Mouse (Mus musculus): Measurements from ENCODE around the gene Slc38a9. TPM values are rescaled to one million over a fixed set of nuclear protein-coding genes. Genes with fewer than 3 reads are reported as not detected.
"Not testable (repeated sequence)": the region's sequence is repeated elsewhere in the genome, so short reads cannot be mapped to it uniquely, and the experiment has no call there.

The Slc38a9 gene
- polyA plus RNA-seq, 1 experiment from 2014 or later: 26.1 TPM

DNA sequence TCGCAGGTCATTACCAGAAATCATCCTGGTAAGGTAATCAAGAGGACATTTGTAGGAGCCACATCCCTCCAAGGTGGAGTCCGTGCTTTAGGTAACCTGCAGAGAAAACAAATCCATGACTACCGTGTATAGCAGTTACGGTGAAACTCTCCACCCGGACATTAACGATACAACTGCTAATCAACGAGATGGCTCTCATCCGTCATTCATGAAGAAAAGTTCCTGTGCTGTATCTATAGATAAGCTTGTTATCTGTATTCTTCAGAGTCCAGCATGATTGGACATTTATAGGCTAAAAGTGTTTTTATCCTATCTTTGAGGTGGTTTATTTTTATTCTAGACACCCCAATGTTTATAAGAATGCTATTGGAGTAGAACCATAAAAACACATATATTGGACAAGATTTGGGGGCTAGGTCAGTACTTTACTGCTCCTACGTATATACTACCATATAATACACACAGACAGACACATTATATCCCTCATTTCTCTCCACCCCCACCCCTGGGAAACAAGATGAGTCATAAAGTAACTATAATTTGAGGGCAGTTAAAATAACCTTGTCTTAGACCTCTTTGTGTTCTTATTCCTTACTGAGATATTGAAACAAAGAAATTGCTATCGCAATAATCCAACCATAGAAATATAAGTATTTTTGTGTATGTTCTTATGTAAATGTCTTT is 32.5 kb downstream of the Slc38a9 start:
- Histone ChIP-seq H3K27ac (replicated peaks) (no peak overlapping the region), H3K4me2 (no peak overlapping the region), H3K9me3 (no peaks in the 10 kb centered on the region), H3K9ac (no peak overlapping the region), H3K4me1 (replicated peaks) (no peaks in the 10 kb centered on the region), H3K27me3 (no peaks in the 10 kb centered on the region), H3K4me3 (no peak overlapping the region), H3K36me3 (peaks cover 29% of the 10 kb centered on the region)
- WGBS: 92% methylated on average over 10 of the region's 10 CpGs
- ATAC-seq (ENCODE audit: low read depth): no peak

DNA sequence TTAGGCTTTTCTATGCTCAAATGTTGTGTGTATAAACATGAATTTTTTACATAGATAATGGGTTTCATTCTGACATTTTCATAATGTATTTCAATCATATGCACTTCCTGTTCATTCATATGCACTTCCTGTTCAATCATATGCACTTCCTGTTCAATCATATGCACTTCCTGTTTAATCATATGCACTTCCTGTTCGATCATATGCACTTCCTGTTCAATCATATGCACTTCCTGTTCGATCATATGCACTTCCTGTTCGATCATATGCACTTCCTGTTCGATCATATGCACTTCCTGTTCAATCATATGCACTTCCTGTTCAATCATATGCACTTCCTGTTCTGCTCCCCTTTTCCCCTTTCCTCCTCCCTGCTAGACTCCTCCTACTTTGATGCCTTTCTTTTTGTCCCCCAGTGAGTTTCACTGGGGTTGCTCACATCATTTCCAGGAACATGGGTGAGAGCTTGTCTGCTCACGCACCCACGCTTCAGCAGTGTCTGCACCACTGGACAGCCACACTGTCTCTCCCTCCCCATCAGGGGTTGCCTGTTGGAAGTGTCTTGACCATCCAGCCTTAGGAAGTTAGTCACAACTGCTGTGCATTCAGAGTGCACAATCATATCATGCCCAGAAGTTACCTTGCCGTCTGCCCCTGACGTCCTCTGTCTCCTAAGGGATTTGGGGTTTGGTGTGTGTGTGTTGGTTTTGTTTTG is 35.1 kb downstream of the Slc38a9 start:
- H3K9ac ChIP-seq: no peak overlapping the region
- H3K36me3 ChIP-seq: peaks cover 47% of the 10 kb centered on the region
- ATAC-seq (ENCODE audit: low read depth): no peak
- H3K4me2 ChIP-seq: no peak overlapping the region
- no peaks in the 10 kb centered on the region for H3K9me3 ChIP-seq
- WGBS: 96% methylated on average over 8 of the region's 8 CpGs
- H3K4me3 ChIP-seq: no peak overlapping the region
- H3K27ac ChIP-seq (replicated peaks): no peak overlapping the region
- no peaks in the 10 kb centered on the region for H3K4me1 ChIP-seq (replicated peaks)
- H3K27me3 ChIP-seq: no peaks in the 10 kb centered on the region

DNA sequence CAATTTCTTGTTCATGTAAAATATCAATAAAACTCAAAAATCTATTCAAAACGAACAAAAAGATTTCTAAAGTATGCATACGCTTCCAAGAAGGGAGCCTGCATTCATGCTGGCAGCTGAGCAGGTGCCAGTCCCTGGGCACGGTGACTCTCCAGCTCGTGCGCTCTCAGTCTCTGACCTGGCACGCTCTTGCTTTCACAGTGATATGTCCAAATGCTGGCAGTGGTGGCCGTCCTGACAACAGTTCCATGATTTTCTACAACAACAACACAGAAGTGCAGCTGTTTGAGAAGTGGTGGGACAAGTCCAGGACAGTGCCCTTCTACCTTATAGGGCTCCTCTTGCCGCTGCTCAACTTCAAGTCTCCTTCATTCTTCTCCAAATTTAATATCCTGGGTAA is 40.7 kb downstream of the Slc38a9 start:
- ATAC-seq (ENCODE audit: low read depth): no peak

DNA sequence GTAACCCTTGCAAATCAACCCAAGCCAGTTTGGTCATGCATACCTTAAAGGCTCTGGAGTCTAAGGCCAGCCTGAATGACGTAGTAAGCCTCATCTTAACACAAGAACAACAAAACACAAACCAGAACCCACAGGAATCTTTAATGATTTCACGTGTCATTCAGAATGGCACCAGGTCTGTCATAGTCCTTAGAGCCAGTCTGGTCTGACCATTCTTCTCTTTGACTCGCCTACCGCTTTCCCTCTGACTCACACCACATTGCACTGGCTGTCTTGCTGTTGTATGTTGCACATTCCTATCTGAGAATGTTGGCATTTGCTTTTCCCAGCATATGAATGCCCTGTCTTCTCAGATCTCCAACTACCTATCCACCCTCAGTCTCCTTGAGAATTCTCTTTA is 45.8 kb downstream of the Slc38a9 start:
- WGBS: 93% methylated on average over 4 of the region's 4 CpGs

More for the DNA sequence above, 40.7 kb downstream of the Slc38a9 start:
- H3K4me2 ChIP-seq: no peak overlapping the region
- no peaks in the 10 kb centered on the region for H3K9me3 ChIP-seq
- 93% methylated on average over 8 of the region's 8 CpGs for WGBS
- no peaks in the 10 kb centered on the region for H3K4me1 ChIP-seq (replicated peaks)
- no peak overlapping the region for H3K9ac ChIP-seq
- H3K27me3 ChIP-seq: no peaks in the 10 kb centered on the region
- no peak overlapping the region for H3K27ac ChIP-seq (replicated peaks)
- peaks cover 61% of the 10 kb centered on the region for H3K36me3 ChIP-seq
- H3K4me3 ChIP-seq: no peak overlapping the region

DNA sequence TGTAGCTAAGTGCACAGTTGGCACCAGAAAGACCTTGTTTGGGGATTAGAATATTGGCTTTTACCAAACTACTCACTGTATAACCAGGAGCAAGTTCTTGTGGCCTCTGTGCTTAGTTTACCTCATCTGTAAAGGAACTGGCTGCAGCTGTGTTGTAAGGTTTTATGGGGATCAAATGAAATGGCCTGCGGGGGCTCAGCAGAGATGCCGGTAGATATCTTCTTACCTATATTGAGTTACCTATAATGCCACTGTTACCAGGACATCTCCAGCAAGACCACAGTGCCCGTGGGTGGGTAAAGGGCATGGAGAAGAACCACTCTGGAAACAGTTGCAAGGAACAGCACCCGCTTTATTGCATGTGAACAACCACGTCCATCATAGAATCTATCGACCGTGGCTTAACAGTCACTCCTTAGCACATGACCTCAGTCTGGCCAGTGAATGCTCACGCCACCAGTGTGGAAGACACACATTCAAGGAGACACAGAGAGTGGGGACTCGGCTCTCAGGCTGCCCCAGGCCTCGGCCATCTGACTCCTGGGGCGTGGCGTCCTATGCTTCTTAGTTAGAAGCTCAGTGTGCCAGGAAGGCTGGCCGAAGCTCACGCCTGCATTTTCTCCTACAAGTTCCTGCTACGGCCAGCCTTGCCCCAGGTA is 59.7 kb downstream of the Slc38a9 start:
- Histone ChIP-seq H3K4me3 (no peak overlapping the region), H3K9ac (no peak overlapping the region), H3K27ac (replicated peaks) (no peak overlapping the region), H3K4me1 (replicated peaks) (peaks cover 9% of the 10 kb centered on the region; the same call in 1 of the 2 replicates), H3K9me3 (no peaks in the 10 kb centered on the region), H3K4me2 (no peak overlapping the region), H3K36me3 (peaks cover 16% of the 10 kb centered on the region), H3K27me3 (no peaks in the 10 kb centered on the region)
- ATAC-seq (ENCODE audit: low read depth): no peak
- 92% methylated on average over 15 of the region's 15 CpGs for WGBS

More for the DNA sequence above, 45.8 kb downstream of the Slc38a9 start:
- H3K9me3 ChIP-seq: no peaks in the 10 kb centered on the region
- no peaks in the 10 kb centered on the region for H3K4me1 ChIP-seq (replicated peaks)
- peaks cover 36% of the 10 kb centered on the region for H3K36me3 ChIP-seq
- no peak for ATAC-seq (ENCODE audit: low read depth)
- H3K4me2 ChIP-seq: no peak overlapping the region
- H3K27me3 ChIP-seq: no peaks in the 10 kb centered on the region
- no peak overlapping the region for H3K9ac ChIP-seq
- no peak overlapping the region for H3K4me3 ChIP-seq
- no peak overlapping the region for H3K27ac ChIP-seq (replicated peaks)

DNA sequence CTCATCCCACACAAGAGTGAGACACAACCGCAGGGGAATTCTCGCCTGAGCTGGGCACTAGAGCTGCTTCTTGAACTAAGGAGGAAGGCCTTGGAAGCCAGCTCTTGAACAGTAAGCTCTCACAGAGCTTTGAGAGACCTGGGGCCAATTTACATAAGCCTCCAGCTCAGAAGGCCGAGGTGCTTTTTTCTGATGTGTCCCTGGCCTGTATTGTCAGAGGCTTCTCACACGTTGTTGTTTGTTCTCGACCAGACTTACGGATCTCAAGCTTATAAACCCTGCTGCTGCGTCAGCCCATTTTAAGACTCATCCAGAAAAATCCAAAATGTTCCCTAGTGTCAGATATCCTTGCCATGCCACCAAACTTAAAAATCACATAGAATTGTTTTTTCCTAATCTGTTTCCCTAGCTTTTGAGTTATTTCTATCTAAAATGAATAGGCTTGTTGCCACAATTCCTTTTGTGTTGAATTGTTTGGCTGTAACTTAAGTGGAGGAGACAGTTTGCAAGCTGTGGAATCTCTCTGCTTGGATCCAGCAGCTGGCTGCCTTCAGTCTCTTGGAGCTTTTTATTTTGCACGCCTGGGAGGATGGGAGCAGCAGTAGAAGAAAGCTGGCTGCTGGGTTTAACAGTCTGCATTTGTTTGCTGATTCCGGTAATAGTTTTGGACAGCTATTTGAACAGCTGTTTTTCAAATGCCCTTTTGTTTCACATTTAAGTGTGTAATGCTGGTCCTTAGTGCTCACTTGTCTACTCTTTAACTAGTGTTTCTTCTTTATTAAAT is 61.6 kb downstream of the Slc38a9 start:
- no peak overlapping the region for H3K4me2 ChIP-seq
- H3K4me1 ChIP-seq (replicated peaks): peaks cover 9% of the 10 kb centered on the region; the same call in 1 of the 2 replicates
- ATAC-seq (ENCODE audit: low read depth): no peak
- no peak overlapping the region for H3K4me3 ChIP-seq
- no peak overlapping the region for H3K9ac ChIP-seq
- peaks cover 20% of the 10 kb centered on the region for H3K36me3 ChIP-seq
- H3K27ac ChIP-seq (replicated peaks): no peak overlapping the region
- WGBS: 42% methylated on average over 9 of the region's 9 CpGs
- H3K9me3 ChIP-seq: no peaks in the 10 kb centered on the region
- no peaks in the 10 kb centered on the region for H3K27me3 ChIP-seq

DNA sequence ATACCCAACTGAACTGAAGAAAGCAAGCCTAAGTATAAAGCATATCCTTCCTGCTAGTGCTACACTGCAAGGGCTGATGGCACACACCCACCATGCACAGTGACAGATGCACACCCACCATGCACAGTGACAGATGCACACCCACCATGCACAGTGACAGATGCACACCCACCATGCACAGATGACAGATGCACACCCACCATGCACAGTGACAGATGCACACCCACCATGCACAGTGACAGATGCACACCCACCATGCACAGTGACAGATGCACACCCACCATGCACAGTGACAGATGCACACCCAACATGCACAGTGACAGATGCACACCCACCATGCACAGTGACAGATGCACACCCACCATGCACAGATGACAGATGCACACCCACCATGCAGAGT is 63.7 kb downstream of the Slc38a9 start:
- not testable (repeated sequence) for H3K9ac ChIP-seq; H3K4me3 ChIP-seq; H3K27ac ChIP-seq (replicated peaks); ATAC-seq (ENCODE audit: low read depth); H3K4me2 ChIP-seq; H3K9me3 ChIP-seq; H3K27me3 ChIP-seq; H3K4me1 ChIP-seq (replicated peaks)
- peaks cover 23% of the 10 kb centered on the region for H3K36me3 ChIP-seq

DNA sequence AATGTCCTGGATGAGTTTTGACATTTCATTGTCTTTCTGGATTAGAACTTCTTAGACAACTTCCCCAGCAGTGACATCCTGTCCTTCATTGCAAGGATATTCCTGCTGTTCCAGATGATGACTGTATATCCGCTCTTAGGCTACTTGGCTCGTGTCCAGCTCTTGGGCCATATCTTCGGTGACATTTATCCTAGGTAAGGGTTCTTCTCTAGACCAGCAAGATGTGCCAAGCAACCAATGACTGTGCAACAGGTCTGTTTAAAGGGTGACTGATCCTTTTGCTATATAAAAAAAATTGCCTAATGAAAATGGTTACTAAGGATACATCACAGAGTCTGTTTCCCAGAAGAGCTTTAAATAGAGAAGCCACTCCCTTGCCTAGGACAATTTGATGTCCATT is 65.5 kb downstream of the Slc38a9 start:
- no peak overlapping the region for H3K27ac ChIP-seq (replicated peaks)
- H3K4me2 ChIP-seq: no peak overlapping the region
- ATAC-seq (ENCODE audit: low read depth): no peak
- H3K9ac ChIP-seq: no peak overlapping the region
- 87% methylated on average over 3 of the region's 3 CpGs for WGBS
- H3K9me3 ChIP-seq: no peaks in the 10 kb centered on the region
- peaks cover 18% of the 10 kb centered on the region for H3K36me3 ChIP-seq
- H3K27me3 ChIP-seq: no peaks in the 10 kb centered on the region
- no peak overlapping the region for H3K4me3 ChIP-seq
- H3K4me1 ChIP-seq (replicated peaks): peaks cover 9% of the 10 kb centered on the region; the same call in 1 of the 2 replicates

DNA sequence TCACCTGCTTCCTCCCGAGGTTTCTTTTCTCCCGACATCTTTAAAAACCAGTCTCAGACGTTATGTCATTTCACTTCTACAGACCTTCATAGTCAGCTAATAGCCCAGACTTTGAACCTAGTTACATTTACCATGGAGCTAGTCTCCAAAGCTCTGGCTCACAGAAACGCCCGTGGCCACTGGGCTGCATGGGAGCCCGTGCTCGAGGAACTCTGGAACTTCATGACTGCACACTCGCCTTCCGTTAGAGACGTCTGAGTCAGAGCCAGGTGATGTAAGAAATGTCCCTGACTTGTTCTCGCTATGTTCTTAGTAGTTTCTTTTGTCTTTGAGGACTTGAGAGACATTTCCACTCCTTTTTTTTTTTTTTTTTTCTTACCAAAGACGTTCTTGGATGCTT is 72.8 kb downstream of the Slc38a9 start:
- Histone ChIP-seq H3K36me3 (peaks cover 28% of the 10 kb centered on the region), H3K9ac (no peak overlapping the region), H3K4me3 (no peak overlapping the region), H3K9me3 (no peaks in the 10 kb centered on the region), H3K4me2 (no peak overlapping the region), H3K27ac (replicated peaks) (no peak overlapping the region), H3K4me1 (replicated peaks) (no peaks in the 10 kb centered on the region), H3K27me3 (no peaks in the 10 kb centered on the region)
- 91% methylated on average over 12 of the region's 12 CpGs for WGBS
- ATAC-seq (ENCODE audit: low read depth): no peak

DNA sequence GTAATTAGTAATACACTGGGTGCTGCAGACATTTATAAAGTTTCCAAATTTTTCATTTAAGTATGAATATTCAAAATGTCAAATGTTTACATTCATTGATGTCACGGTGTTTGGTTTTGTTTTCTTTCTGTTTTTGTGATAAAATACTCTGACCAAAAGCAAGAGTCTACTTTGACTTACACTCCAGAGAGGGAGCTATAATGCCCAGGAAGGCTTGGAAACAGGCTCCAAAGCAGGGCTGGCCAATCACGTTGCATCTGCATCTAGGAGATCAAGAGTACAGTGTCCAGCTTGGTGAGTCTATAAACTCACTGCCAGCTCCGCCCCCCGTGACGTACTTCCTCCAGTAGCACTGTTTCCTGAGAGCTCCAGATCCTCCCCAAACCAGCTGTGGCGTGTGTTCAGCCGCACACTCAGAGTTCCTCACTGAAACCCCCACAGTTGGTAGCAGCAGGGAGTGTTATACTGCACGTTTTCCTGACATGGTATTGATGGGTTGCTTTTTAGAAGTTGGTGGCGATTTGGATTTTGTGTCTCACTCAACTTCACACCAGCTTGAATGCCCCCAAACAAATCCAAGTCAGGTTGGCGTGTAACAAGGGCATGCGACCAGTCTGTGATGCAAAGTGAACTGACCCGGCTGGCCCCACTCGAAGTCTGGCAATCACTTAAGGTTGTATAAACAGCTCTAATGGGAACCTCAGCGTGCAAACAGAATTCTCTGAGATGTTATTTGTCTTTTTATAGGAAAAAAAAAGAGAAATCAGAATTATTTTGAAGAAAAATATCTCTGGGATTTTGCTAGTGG is 74.6 kb downstream of the Slc38a9 start:
- H3K4me1 ChIP-seq (replicated peaks): no peaks in the 10 kb centered on the region
- H3K4me3 ChIP-seq: no peak overlapping the region
- no peaks in the 10 kb centered on the region for H3K9me3 ChIP-seq
- H3K4me2 ChIP-seq: no peak overlapping the region
- no peak overlapping the region for H3K27ac ChIP-seq (replicated peaks)
- H3K27me3 ChIP-seq: no peaks in the 10 kb centered on the region
- 77% methylated on average over 14 of the region's 14 CpGs for WGBS
- no peak overlapping the region for H3K9ac ChIP-seq
- H3K36me3 ChIP-seq: peaks cover 21% of the 10 kb centered on the region
- ATAC-seq (ENCODE audit: low read depth): no peak

DNA sequence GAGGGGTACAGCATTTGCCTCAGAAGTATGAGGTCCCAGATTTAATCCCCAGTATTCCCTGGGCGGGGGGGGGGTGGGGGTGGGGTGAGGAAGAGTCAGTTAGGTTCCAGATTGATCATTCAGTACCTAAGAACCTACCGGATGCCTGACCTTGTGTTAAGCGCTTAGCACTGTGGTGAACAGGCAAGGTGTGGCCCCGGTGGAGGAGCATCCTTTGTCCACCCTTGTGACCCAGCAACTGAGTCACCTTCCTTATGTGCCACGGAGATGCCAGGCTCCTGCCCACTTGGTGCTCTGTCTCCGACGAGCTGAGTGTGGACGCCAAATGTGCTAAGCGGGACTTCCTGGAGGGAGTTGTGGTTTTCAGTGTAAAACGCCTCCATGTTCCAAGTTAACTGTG is 75.9 kb downstream of the Slc38a9 start:
- no peak overlapping the region for H3K27ac ChIP-seq (replicated peaks)
- ATAC-seq (ENCODE audit: low read depth): no peak
- peaks cover 17% of the 10 kb centered on the region for H3K36me3 ChIP-seq
- 87% methylated on average over 10 of the region's 10 CpGs for WGBS
- H3K4me3 ChIP-seq: no peak overlapping the region
- no peaks in the 10 kb centered on the region for H3K9me3 ChIP-seq
- no peaks in the 10 kb centered on the region for H3K27me3 ChIP-seq
- H3K9ac ChIP-seq: no peak overlapping the region
- H3K4me2 ChIP-seq: no peak overlapping the region
- no peaks in the 10 kb centered on the region for H3K4me1 ChIP-seq (replicated peaks)

All from neural tube, embryonic 13.5 days (tissue).